30 mouse cellular contexts compared by ENCODE assay signal in the genomic region with DNA sequence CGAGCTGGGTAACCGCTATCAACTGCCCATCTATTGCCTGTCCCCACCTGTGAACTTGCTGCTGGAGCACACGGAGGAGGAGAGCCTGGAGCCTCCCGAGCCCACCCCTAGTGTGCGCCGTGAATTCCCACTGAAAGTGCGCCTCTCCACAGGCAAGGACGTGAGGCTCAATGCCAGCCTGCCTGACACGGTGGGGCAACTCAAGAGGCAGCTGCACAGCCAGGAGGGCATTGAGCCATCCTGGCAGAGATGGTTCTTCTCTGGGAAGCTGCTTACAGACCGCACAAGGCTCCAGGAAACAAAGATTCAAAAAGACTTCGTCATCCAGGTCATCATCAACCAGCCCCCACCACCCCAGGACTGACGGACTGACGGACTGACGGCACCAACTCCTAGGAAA. TPM values are rescaled to one million over a fixed set of nuclear protein-coding genes. Genes with fewer than 3 reads are reported as not detected.
DNase-seq lines count a peak whose midpoint lies in the region; ATAC-seq and TF ChIP-seq lines count a peak whose summit lies in the region.
"Had no signal": no experiment of that assay in that cellular context is flagged by ENCODE, and none has a peak within 500 bp of the region (broad histone marks: within the 10 kb centered on the region; RNA-seq: fewer than 3 reads in every experiment).

No protein-coding gene starts in this region.

- no peak for TF ChIP-seq POLR2A in brain, embryonic 14.5 days (IDR thresholded peaks at IDR 0.05; ENCODE audit: borderline replicate concordance, extremely low read depth, insufficient read depth, insufficient read length, poor library complexity, severe bottlenecking)

- peak; percentile 53 to 62 for DNase-seq in cerebellum, postnatal 14 days
- DNase-seq in cerebellum, postnatal 4 days (ENCODE audit: low spot score in 2 of 2) = no peak
- no peak for DNase-seq in hindbrain, embryonic 10.5 days (ENCODE audit: low spot score)
- peak; percentile 15 for DNase-seq in brain, embryonic 14.5 days (ENCODE audit: low read depth)
- peak; percentile 57 for DNase-seq in gastrocnemius, postnatal 10 days
- DNase-seq in left cerebral cortex, postnatal 10 days (ENCODE audit: extremely low spot score in 1 of 2, low spot score in 2 of 2) = no peak
- DNase-seq: adrenal gland, postnatal 25 days; cerebellum, adult 9-10 months; embryo, embryonic 11 days; kidney, postnatal 4 days; layer of hippocampus, adult 9-11 months; lung, adult 18-20 months; lung, postnatal 14 days; right cerebral cortex, postnatal 14 days; thymus, adult 2 months had no signal

- no peaks in the 10 kb centered on the region for H3K27me3 ChIP-seq in hindbrain, embryonic 13.5 days
- peaks cover 3% of the 10 kb centered on the region; the same call in 1 of the 2 replicates for H3K27me3 ChIP-seq in hindbrain, embryonic 10.5 days (ENCODE audit: insufficient read depth, poor library complexity, severe bottlenecking)
- H3K27me3 ChIP-seq: kidney, embryonic 15.5 days; neural tube, embryonic 15.5 days; stomach, embryonic 15.5 days had no signal

- ATAC-seq in hindbrain, embryonic 13.5 days (ENCODE audit: low FRiP score) = no peak
- ATAC-seq in megakaryocyte-erythroid progenitor cell, adult 5-6 weeks (replicated peaks; ENCODE audit: low FRiP score, low TSS enrichment, poor library complexity, severe bottlenecking) = no peak
- ATAC-seq: forebrain, embryonic 14.5 days; intestine, embryonic 16.5 days; midbrain, embryonic 16.5 days had no signal

- H3K9ac ChIP-seq in hindbrain, embryonic 13.5 days = 0 out of 2 replicates have a peak overlapping the region, but pooled peaks have one; percentile 8
- H3K9ac ChIP-seq: hindbrain, embryonic 14.5 days; kidney, embryonic 15.5 days; neural tube, embryonic 15.5 days; stomach, embryonic 15.5 days had no signal

- 83% methylated on average over 14 of the region's 14 CpGs for WGBS in hindbrain, embryonic 13.5 days
- WGBS in hindbrain, embryonic 10.5 days = 85% methylated on average over 14 of the region's 14 CpGs

- no peak for TF ChIP-seq CTCF in brain, embryonic 14.5 days (IDR thresholded peaks at IDR 0.05; ENCODE audit: borderline replicate concordance, extremely low read depth, insufficient read depth, insufficient read length)

- intact Hi-C loops in left cerebral cortex, postnatal 10 days (cut with DNase I) = no loop called here

- H3K4me3 ChIP-seq in hindbrain, embryonic 13.5 days = no peak overlapping the region
- H3K4me3 ChIP-seq in hindbrain, embryonic 10.5 days = no peak overlapping the region
- H3K4me3 ChIP-seq: erythroblast, embryonic 14.5 days; heart, adult 2 months; kidney, embryonic 15.5 days; neural tube, embryonic 15.5 days; stomach, embryonic 15.5 days had no signal

- H3K27ac ChIP-seq in hindbrain, embryonic 13.5 days = no peak overlapping the region
- H3K27ac ChIP-seq in hindbrain, embryonic 10.5 days = no peak overlapping the region
- H3K27ac ChIP-seq: hindbrain, embryonic 14.5 days; kidney, embryonic 15.5 days; stomach, embryonic 15.5 days had no signal

- H3K4me1 ChIP-seq in hindbrain, embryonic 13.5 days (replicated peaks) = peaks cover 14% of the 10 kb centered on the region
- peaks cover 25% of the 10 kb centered on the region for H3K4me1 ChIP-seq in hindbrain, embryonic 10.5 days (replicated peaks)

- no peak overlapping the region for H3K4me2 ChIP-seq in hindbrain, embryonic 13.5 days
- H3K4me2 ChIP-seq: hindbrain, embryonic 14.5 days; kidney, embryonic 15.5 days; liver, embryonic 11.5 days; neural tube, embryonic 15.5 days; stomach, embryonic 15.5 days had no signal

- peaks cover 11% of the 10 kb centered on the region for H3K36me3 ChIP-seq in hindbrain, embryonic 13.5 days
- H3K36me3 ChIP-seq in hindbrain, embryonic 10.5 days = peaks cover 10% of the 10 kb centered on the region
- H3K36me3 ChIP-seq: neural tube, embryonic 15.5 days; stomach, embryonic 15.5 days had no signal

- H3K9me3 ChIP-seq in hindbrain, embryonic 13.5 days = no peaks in the 10 kb centered on the region
- H3K9me3 ChIP-seq in hindbrain, embryonic 10.5 days = no peaks in the 10 kb centered on the region
- H3K9me3 ChIP-seq: kidney, embryonic 15.5 days; neural tube, embryonic 15.5 days; stomach, embryonic 15.5 days had no signal

RNA-seq across cellular contexts. Expression of a gene that starts 2.2 kb away (rescaled TPM):
- 0.35 and 0.53 TPM in 2 replicates for polyA plus RNA-seq in hindbrain, embryonic 13.5 days (2015; fragmentation: Nextera tagmentation; extraction: Ambion mirVana)
- polyA plus RNA-seq in hindbrain, embryonic 10.5 days (2016; fragmentation: Nextera tagmentation; extraction: Ambion mirVana) = 0.39 TPM in 1 of 2 replicates, not detected in the other
- 0.34 and 0.38 TPM in 2 replicates for polyA plus RNA-seq in brain, embryonic 14.5 days (2012; rRNA removed)
- 10 to 100 TPM; 65.0 to 72.7 TPM for total RNA-seq in gastrocnemius, postnatal 10 days (2021)
- total RNA-seq in megakaryocyte-erythroid progenitor cell, adult 5-6 weeks (2014; fragmentation: Nextera tagmentation) = not detected in 2 replicates
- not detected in 2 replicates for total RNA-seq in megakaryocyte-erythroid progenitor cell, adult 5-6 weeks (2017)
- total RNA-seq in left cerebral cortex, postnatal 10 days (2021) = under 1 TPM in 1 of 2 experiments, not detected in 1; 0.32 TPM
- total RNA-seq: megakaryocyte, adult 5-6 weeks; MEL had no signal
- polyA plus RNA-seq: erythroblast, embryonic 14.5 days; heart, adult 2 months; kidney, embryonic 15.5 days; liver, embryonic 11.5 days had no signal

RNA-seq across cellular contexts. Expression of a gene that starts 11.8 kb away (rescaled TPM):
- 1.3 and 1.7 TPM in 2 replicates for polyA plus RNA-seq in hindbrain, embryonic 13.5 days (2015; fragmentation: Nextera tagmentation; extraction: Ambion mirVana)
- 1.3 and 1.9 TPM in 2 replicates for polyA plus RNA-seq in hindbrain, embryonic 10.5 days (2016; fragmentation: Nextera tagmentation; extraction: Ambion mirVana)
- 1.2 and 1.7 TPM in 2 replicates for polyA plus RNA-seq in brain, embryonic 14.5 days (2012; rRNA removed)
- 1 to 10 TPM; 4.5 to 4.6 TPM for total RNA-seq in gastrocnemius, postnatal 10 days (2021)
- total RNA-seq in megakaryocyte-erythroid progenitor cell, adult 5-6 weeks (2014; fragmentation: Nextera tagmentation) = not detected in 2 replicates
- total RNA-seq in megakaryocyte-erythroid progenitor cell, adult 5-6 weeks (2017) = not detected in 2 replicates
- total RNA-seq in left cerebral cortex, postnatal 10 days (2021) = 1 to 10 TPM; 7.2 to 7.4 TPM
- polyA plus RNA-seq: erythroblast, embryonic 14.5 days had no signal

RNA-seq across cellular contexts. Expression of a gene that starts 18.4 kb away (rescaled TPM):
- polyA plus RNA-seq in hindbrain, embryonic 13.5 days (2015; fragmentation: Nextera tagmentation; extraction: Ambion mirVana) = not detected in 2 replicates
- not detected in 2 replicates for polyA plus RNA-seq in hindbrain, embryonic 10.5 days (2016; fragmentation: Nextera tagmentation; extraction: Ambion mirVana)
- 0.09 and 0.29 TPM in 2 replicates for polyA plus RNA-seq in brain, embryonic 14.5 days (2012; rRNA removed)
- under 1 TPM; 0.40 to 0.50 TPM for total RNA-seq in gastrocnemius, postnatal 10 days (2021)
- total RNA-seq in megakaryocyte-erythroid progenitor cell, adult 5-6 weeks (2014; fragmentation: Nextera tagmentation) = not detected in 2 replicates
- total RNA-seq in megakaryocyte-erythroid progenitor cell, adult 5-6 weeks (2017) = not detected in 2 replicates
- 1 to 10 TPM; 1.1 to 1.5 TPM for total RNA-seq in left cerebral cortex, postnatal 10 days (2021)
- total RNA-seq: megakaryocyte, adult 5-6 weeks; MEL had no signal
- polyA plus RNA-seq: erythroblast, embryonic 14.5 days; forebrain, embryonic 14.5 days; heart, postnatal 0 days; hindbrain, embryonic 14.5 days; midbrain, embryonic 16.5 days; neural tube, embryonic 15.5 days; stomach, embryonic 15.5 days had no signal

RNA-seq across cellular contexts. Expression of a gene that starts 52.0 kb away (rescaled TPM):
- polyA plus RNA-seq in hindbrain, embryonic 13.5 days (2015; fragmentation: Nextera tagmentation; extraction: Ambion mirVana) = 10.8 and 11.4 TPM in 2 replicates
- polyA plus RNA-seq in hindbrain, embryonic 10.5 days (2016; fragmentation: Nextera tagmentation; extraction: Ambion mirVana) = 11.5 and 16.9 TPM in 2 replicates
- 20.0 and 20.9 TPM in 2 replicates for polyA plus RNA-seq in brain, embryonic 14.5 days (2012; rRNA removed)
- 10 to 100 TPM; 23.3 to 27.6 TPM for total RNA-seq in gastrocnemius, postnatal 10 days (2021)
- total RNA-seq in megakaryocyte-erythroid progenitor cell, adult 5-6 weeks (2014; fragmentation: Nextera tagmentation) = 2.3 and 4.8 TPM in 2 replicates
- total RNA-seq in megakaryocyte-erythroid progenitor cell, adult 5-6 weeks (2017) = 1.9 TPM in 1 of 2 replicates, not detected in the other
- total RNA-seq in left cerebral cortex, postnatal 10 days (2021) = 10 to 100 TPM; 13.2 to 13.4 TPM

RNA-seq across cellular contexts. Expression of a gene that starts 52.5 kb away (rescaled TPM):
- polyA plus RNA-seq in hindbrain, embryonic 13.5 days (2015; fragmentation: Nextera tagmentation; extraction: Ambion mirVana) = 125 TPM in 2 replicates
- polyA plus RNA-seq in hindbrain, embryonic 10.5 days (2016; fragmentation: Nextera tagmentation; extraction: Ambion mirVana) = 52.6 and 73.6 TPM in 2 replicates
- 128 and 144 TPM in 2 replicates for polyA plus RNA-seq in brain, embryonic 14.5 days (2012; rRNA removed)
- total RNA-seq in gastrocnemius, postnatal 10 days (2021) = 1 to 10 TPM; 1.8 to 2.6 TPM
- total RNA-seq in megakaryocyte-erythroid progenitor cell, adult 5-6 weeks (2014; fragmentation: Nextera tagmentation) = 2.1 TPM in 1 of 2 replicates, not detected in the other
- 0.53 and 0.85 TPM in 2 replicates for total RNA-seq in megakaryocyte-erythroid progenitor cell, adult 5-6 weeks (2017)
- 10 to 100 TPM; 71.3 to 73.3 TPM for total RNA-seq in left cerebral cortex, postnatal 10 days (2021)

Comparison
In these comparisons a context has a peak if more than half of its experiments do, and no peak if none do; other contexts are left out.
1. DNase-seq: peak in cerebellum, postnatal 14 days (2 of 2), brain, embryonic 14.5 days (single experiment) and gastrocnemius, postnatal 10 days (single experiment); none in cerebellum, postnatal 4 days (0 of 2), hindbrain, embryonic 10.5 days (single experiment) and left cerebral cortex, postnatal 10 days (0 of 2).
2. RNA of a gene that starts 2.2 kb away (total RNA-seq): 65.0 to 72.7 TPM in gastrocnemius, postnatal 10 days; 0.32 TPM in left cerebral cortex, postnatal 10 days and not detected in megakaryocyte-erythroid progenitor cell, adult 5-6 weeks; every median in the first group is over 10 times any median in the second.
3. RNA of a gene that starts 11.8 kb away (total RNA-seq): 7.2 to 7.4 TPM in left cerebral cortex, postnatal 10 days and 4.5 to 4.6 TPM in gastrocnemius, postnatal 10 days; not detected in megakaryocyte-erythroid progenitor cell, adult 5-6 weeks; every median in the first group is over 4 times any median in the second.